Mouse (Mus musculus): ENCODE data around the gene Arl5c.

GRCm38 (mm10) chr11:98018858-98019641, 23.1 kb upstream of the Arl5c start:
- no peak for TF ChIP-seq GATA1 (IDR thresholded peaks at IDR 0.05; ENCODE audit: borderline replicate concordance, low read length)
- no peak for TF ChIP-seq FLI1 (IDR thresholded peaks at IDR 0.05; ENCODE audit: low read length)
